Mouse (Mus musculus) liver, postnatal 0 days (tissue): Measurements from ENCODE around the gene Rtkn2.

Source experiments
- CTCF ChIP-seq: sonication (generic); IDR thresholded peaks from 2 replicates; pipeline ENCODE4 v1.5.1; 2016; ENCODE audit warnings: antibody characterized with exemption, low read depth
- EP300 ChIP-seq: IDR thresholded peaks from 2 replicates; pipeline ENCODE4 v1.6.1; 2016; ENCODE audit warnings: antibody characterized with exemption, low read depth, mild to moderate bottlenecking

DNA sequence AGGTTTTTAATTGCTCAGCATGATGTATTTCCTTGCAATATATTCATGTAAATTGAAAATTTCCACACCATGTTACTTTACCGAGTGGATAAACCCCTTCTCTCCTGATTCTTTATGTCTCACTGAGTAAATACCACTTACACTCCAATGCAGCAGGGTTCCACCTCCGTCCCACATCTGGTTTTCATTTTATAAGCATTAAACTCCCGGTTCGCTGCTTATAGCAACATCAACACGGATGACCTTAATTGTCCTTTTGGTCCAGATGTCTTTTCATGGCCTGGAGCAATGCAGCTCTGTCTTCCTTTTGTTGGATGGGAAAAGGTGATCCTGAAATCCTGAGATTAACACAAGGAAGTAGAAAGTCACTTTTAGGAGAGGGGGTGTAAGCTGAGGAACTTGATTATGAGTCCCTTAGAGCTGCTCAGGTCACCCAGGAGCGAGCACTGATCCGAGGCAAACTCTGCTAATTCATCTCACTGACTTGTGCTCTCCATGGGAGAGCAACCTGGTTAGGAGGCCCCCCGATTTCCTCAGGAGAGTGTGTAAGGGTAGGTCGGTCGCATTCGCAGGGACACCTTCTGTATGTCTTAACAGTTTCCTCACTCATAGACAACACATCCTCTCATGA is 8.1 kb upstream of the Rtkn2 start:
- TF ChIP-seq CTCF (no peak), EP300 (no peak)
